Mouse (Mus musculus) neural tube, embryonic 15.5 days (tissue): ENCODE results near the gene Dbn1. TPM values are rescaled to one million over a fixed set of nuclear protein-coding genes. Genes with fewer than 3 reads are reported as not detected.
A peak's percentile ranks its signal among the peaks of the same experiment; 100 is the strongest.

ENCODE experiments used
- ATAC-seq: fragments of 200-750 bp; cut with Nextera tagmentation; 2 replicates; pipeline ENCODE4 v1.8.0; 2017; ENCODE audit warnings: mild to moderate bottlenecking, moderate TSS enrichment, moderate library complexity; ENCODE audit not compliant: low FRiP score
- H3K27ac ChIP-seq: fragments of 300-500 bp; sonication (generic); replicated peaks from 2 replicates; pipeline ENCODE4 v1.5.1; 2015; ENCODE audit warnings: mild to moderate bottlenecking, inconsistent platforms
- H3K27me3 ChIP-seq: fragments of 300-500 bp; sonication (generic); replicated peaks from 2 replicates; pipeline ENCODE4 v1.6.1; 2015; ENCODE audit warnings: inconsistent platforms
- H3K36me3 ChIP-seq: fragments of 300-500 bp; sonication (generic); 2 replicates; pipeline ENCODE4 v1.6.1; 2015; ENCODE audit warnings: inconsistent platforms
- H3K4me1 ChIP-seq: fragments of 300-500 bp; sonication (generic); 2 replicates; pipeline ENCODE4 v1.6.1; 2015; ENCODE audit warnings: inconsistent platforms
- H3K4me2 ChIP-seq: fragments of 300-500 bp; sonication (generic); 2 replicates; pipeline ENCODE4 v1.6.1; 2015; ENCODE audit warnings: inconsistent platforms, mild to moderate bottlenecking, moderate library complexity
- H3K4me3 ChIP-seq: fragments of 300-500 bp; sonication (generic); replicated peaks from 2 replicates; pipeline ENCODE4 v1.5.1; 2015; ENCODE audit warnings: mild to moderate bottlenecking, inconsistent platforms
- H3K9ac ChIP-seq: fragments of 300-500 bp; sonication (generic); replicated peaks from 2 replicates; pipeline ENCODE4 v1.6.1; 2015; ENCODE audit warnings: mild to moderate bottlenecking, inconsistent platforms
- H3K9me3 ChIP-seq: fragments of 300-500 bp; sonication (generic); replicated peaks from 2 replicates; pipeline ENCODE4 v1.6.1; 2016; ENCODE audit warnings: inconsistent platforms
- WGBS: fragments of 180-500 bp; shearing (Covaris S2); methylation state at CpG from one replicate; pipeline ENCODE4 v1.1.7; 2015; ENCODE audit warnings: mixed read lengths; 5-methylcytosine and 5-hydroxymethylcytosine counted together
- polyA plus RNA-seq: library from polyadenylated mRNA; unstranded; fragments of >200 nt; fragmentation: Nextera tagmentation; extraction: Ambion mirVana; gene quantifications from 2 replicates; pipeline ENCODE4 v1.2.1, GENCODE M21; 2015

Gene Dbn1
- polyA plus RNA-seq, 1 experiment from 2014 or later = 450 TPM

- no peak for ATAC-seq
- H3K9me3 ChIP-seq = no peaks in the 10 kb centered on the region
- peaks cover 74% of the 10 kb centered on the region for H3K36me3 ChIP-seq
- no peak overlapping the region for H3K9ac ChIP-seq
- H3K4me1 ChIP-seq = peaks cover 34% of the 10 kb centered on the region
- 64% methylated on average over 11 of the region's 11 CpGs for WGBS
- no peak overlapping the region for H3K27ac ChIP-seq
- no peak overlapping the region for H3K4me3 ChIP-seq
- H3K27me3 ChIP-seq = no peaks in the 10 kb centered on the region
- H3K4me2 ChIP-seq = no peak overlapping the region
Measured at GRCm38 (mm10) chr13:55507877-55508276, 20.0 kb upstream of the Dbn1 start.

GRCm38 (mm10) chr13:55506697-55507096 lies 18.8 kb upstream of the Dbn1 start:
- peaks cover 85% of the 10 kb centered on the region for H3K36me3 ChIP-seq
- no peak overlapping the region for H3K4me3 ChIP-seq
- H3K27ac ChIP-seq = no peak overlapping the region
- H3K9ac ChIP-seq = no peak overlapping the region
- H3K9me3 ChIP-seq = no peaks in the 10 kb centered on the region
- WGBS = 93% methylated on average over 10 of the region's 10 CpGs
- H3K27me3 ChIP-seq = no peaks in the 10 kb centered on the region
- H3K4me2 ChIP-seq = no peak overlapping the region
- peaks cover 24% of the 10 kb centered on the region for H3K4me1 ChIP-seq
- no peak for ATAC-seq

DNA sequence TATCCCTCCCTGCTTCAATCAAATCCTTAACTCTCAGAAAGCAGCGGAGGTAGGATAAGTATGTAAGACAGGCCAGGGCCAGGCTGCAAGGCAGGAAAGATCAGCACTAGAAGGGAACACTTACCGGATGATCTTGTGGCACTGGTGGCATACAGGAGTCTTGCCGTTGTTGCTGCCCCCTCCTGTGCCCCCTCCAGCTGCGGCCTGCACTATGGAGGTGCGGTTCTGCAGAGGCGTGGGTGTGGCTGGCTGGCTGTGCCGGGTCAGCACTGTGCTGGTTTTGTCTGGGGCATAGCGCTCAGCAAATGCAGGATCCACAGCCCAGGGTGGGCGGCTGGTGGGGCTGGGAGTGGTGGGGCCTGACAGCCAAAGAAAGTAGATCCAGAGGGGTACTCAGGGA lies 17.9 kb upstream of the Dbn1 start:
- no peaks in the 10 kb centered on the region for H3K9me3 ChIP-seq
- no peak overlapping the region for H3K4me2 ChIP-seq
- no peak overlapping the region for H3K9ac ChIP-seq
- H3K36me3 ChIP-seq = peaks cover 84% of the 10 kb centered on the region
- peaks cover 16% of the 10 kb centered on the region for H3K4me1 ChIP-seq
- H3K27ac ChIP-seq = no peak overlapping the region
- 95% methylated on average over 9 of the region's 9 CpGs for WGBS
- no peak overlapping the region for H3K4me3 ChIP-seq
- no peaks in the 10 kb centered on the region for H3K27me3 ChIP-seq
- ATAC-seq = no peak

DNA sequence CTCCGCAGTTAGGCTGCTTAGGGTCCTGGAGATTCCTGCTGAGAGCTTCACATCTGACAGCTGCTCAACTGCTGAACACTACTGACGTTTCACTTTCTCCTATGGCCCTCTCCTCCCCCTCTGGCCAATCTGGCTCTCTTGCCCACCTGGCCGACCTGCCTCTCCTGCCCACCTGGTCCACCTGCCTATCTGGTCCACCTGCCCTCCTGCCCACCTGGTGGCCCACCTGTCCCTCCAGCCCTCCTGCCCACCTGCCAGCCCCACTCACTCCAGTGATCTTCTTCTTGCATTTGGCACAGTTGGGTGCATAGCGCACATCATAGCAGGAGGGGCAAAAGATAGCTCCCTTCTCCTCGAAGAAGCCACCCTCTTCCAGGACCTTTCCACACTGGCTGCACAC lies 16.5 kb upstream of the Dbn1 start:
- Histone ChIP-seq H3K27me3 (no peaks in the 10 kb centered on the region), H3K4me1 (0 out of 2 replicates have a peak, but pooled peaks cover 1% of the 10 kb centered on the region), H3K4me2 (no peak overlapping the region), H3K4me3 (no peak overlapping the region), H3K9me3 (no peaks in the 10 kb centered on the region), H3K36me3 (peaks cover 78% of the 10 kb centered on the region), H3K9ac (no peak overlapping the region), H3K27ac (no peak overlapping the region)
- WGBS = 83% methylated on average over 5 of the region's 5 CpGs
- no peak for ATAC-seq

- Histone ChIP-seq H3K9ac (no peak overlapping the region), H3K4me3 (no peak overlapping the region), H3K36me3 (peaks cover 72% of the 10 kb centered on the region), H3K4me2 (no peak overlapping the region), H3K9me3 (no peaks in the 10 kb centered on the region), H3K4me1 (no peaks in the 10 kb centered on the region), H3K27me3 (no peaks in the 10 kb centered on the region), H3K27ac (no peak overlapping the region)
- 85% methylated on average over 8 of the region's 8 CpGs for WGBS
- no peak for ATAC-seq
Measured at GRCm38 (mm10) chr13:55502405-55502804, 14.5 kb upstream of the Dbn1 start.

GRCm38 (mm10) chr13:55500575-55500974 lies 12.7 kb upstream of the Dbn1 start:
- no peaks in the 10 kb centered on the region for H3K9me3 ChIP-seq
- H3K9ac ChIP-seq = no peak overlapping the region
- H3K27me3 ChIP-seq = no peaks in the 10 kb centered on the region
- H3K27ac ChIP-seq = no peak overlapping the region
- H3K4me3 ChIP-seq = no peak overlapping the region
- 83% methylated on average over 10 of the region's 10 CpGs for WGBS
- H3K4me1 ChIP-seq = peaks cover 11% of the 10 kb centered on the region
- no peak for ATAC-seq
- H3K4me2 ChIP-seq = no peak overlapping the region
- H3K36me3 ChIP-seq = peaks cover 53% of the 10 kb centered on the region

- Histone ChIP-seq H3K27me3 (no peaks in the 10 kb centered on the region), H3K4me2 (no peak overlapping the region), H3K9me3 (no peaks in the 10 kb centered on the region), H3K4me1 (peaks cover 23% of the 10 kb centered on the region), H3K27ac (no peak overlapping the region), H3K36me3 (peaks cover 39% of the 10 kb centered on the region), H3K9ac (no peak overlapping the region), H3K4me3 (no peak overlapping the region)
- no peak for ATAC-seq
- WGBS = 59% methylated on average over 11 of the region's 11 CpGs
Measured at GRCm38 (mm10) chr13:55498906-55499305, 11.0 kb upstream of the Dbn1 start.

- peaks cover 19% of the 10 kb centered on the region for H3K36me3 ChIP-seq
- H3K9me3 ChIP-seq = no peaks in the 10 kb centered on the region
- H3K4me2 ChIP-seq = no peak overlapping the region
- H3K27ac ChIP-seq = 0 out of 2 replicates have a peak overlapping the region, but pooled peaks have one; percentile 25
- peaks cover 23% of the 10 kb centered on the region for H3K4me1 ChIP-seq
- H3K9ac ChIP-seq = no peak overlapping the region
- no peak for ATAC-seq
- H3K4me3 ChIP-seq = no peak overlapping the region
- 84% methylated on average over 6 of the region's 6 CpGs for WGBS
- H3K27me3 ChIP-seq = no peaks in the 10 kb centered on the region
Measured at GRCm38 (mm10) chr13:55496661-55497060, 8.8 kb upstream of the Dbn1 start.

DNA sequence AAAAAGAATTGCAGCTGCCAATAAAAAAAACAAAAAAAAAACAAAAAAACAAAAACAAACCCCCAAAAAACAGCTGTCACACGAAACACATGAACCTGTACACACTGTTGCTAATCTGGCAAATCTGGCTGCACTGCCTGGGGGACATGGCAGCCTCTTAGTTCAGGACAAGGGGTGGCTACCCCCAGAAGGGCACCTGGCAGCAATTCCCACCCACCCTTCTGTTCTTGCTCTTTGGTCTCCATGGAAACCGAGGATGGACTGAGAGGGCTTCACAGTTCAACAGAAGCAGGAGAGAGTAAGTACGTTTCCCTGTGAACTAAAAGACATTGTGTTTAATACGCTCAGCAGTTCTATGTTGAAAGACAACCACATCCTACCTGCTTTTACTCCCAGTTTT lies 7.8 kb upstream of the Dbn1 start:
- H3K9me3 ChIP-seq = no peaks in the 10 kb centered on the region
- no peak overlapping the region for H3K4me2 ChIP-seq
- H3K4me3 ChIP-seq = no peak overlapping the region
- peaks cover 16% of the 10 kb centered on the region; the same call in 1 of the 2 replicates for H3K36me3 ChIP-seq
- H3K27me3 ChIP-seq = no peaks in the 10 kb centered on the region
- WGBS = 31% methylated on average over 4 of the region's 4 CpGs
- 0 out of 2 replicates have a peak overlapping the region, but pooled peaks have one; percentile 14 for H3K9ac ChIP-seq
- peaks cover 23% of the 10 kb centered on the region for H3K4me1 ChIP-seq
- 0 out of 2 replicates have a peak overlapping the region, but pooled peaks have one; percentile 25 for H3K27ac ChIP-seq
- ATAC-seq = no peak

DNA sequence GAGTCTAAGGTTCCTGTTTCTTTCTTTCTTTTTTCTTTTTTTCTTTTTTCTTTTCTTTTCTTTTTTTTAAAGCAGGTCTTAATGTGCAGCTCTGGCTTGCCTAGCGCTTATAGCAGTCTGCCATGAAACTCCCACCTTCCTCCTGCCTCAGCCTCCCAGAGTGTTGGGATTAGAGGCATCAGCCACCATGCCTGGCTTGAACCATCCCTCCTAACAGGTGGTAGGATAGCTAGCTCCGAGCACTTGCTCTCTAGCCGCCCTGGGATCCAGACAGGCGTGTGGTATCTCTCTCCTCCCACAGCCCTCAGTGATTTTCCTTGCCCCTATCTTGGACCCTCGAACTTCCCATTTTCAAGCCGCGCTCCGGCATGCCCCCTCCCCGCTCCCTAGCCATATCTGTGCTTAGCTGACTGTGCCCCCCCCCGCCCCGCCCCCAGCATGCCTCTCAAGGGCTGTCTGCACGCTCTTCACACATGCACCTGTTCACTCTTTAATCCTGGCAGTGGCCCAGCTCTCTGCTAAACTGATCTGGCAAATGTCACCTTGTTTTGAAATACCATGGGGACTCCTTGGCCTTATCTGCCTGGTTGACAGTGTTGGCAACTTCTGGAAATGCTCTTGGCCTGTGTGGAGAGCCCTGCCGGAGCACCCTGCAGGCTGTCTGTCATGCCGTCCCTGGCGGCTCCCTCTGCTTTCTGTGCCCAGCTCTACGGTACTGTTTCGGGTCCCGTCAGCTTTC lies 7.1 kb upstream of the Dbn1 start:
- Histone ChIP-seq H3K9me3 (no peaks in the 10 kb centered on the region), H3K36me3 (peaks cover 10% of the 10 kb centered on the region; the same call in 1 of the 2 replicates), H3K4me3 (no peak overlapping the region), H3K9ac (no peak overlapping the region), H3K4me2 (peak overlapping the region; percentile 13), H3K4me1 (peaks cover 23% of the 10 kb centered on the region), H3K27ac (0 out of 2 replicates have a peak overlapping the region, but pooled peaks have one; percentile 37), H3K27me3 (no peaks in the 10 kb centered on the region)
- ATAC-seq = no peak
- WGBS = 23% methylated on average over 18 of the region's 18 CpGs

GRCm38 (mm10) chr13:55494257-55494656 lies 6.3 kb upstream of the Dbn1 start:
- H3K4me3 ChIP-seq = no peak overlapping the region
- no peak overlapping the region for H3K4me2 ChIP-seq
- ATAC-seq = no peak
- no peak overlapping the region for H3K9ac ChIP-seq
- H3K4me1 ChIP-seq = peaks cover 23% of the 10 kb centered on the region
- 37% methylated on average over 2 of the region's 2 CpGs for WGBS
- peaks cover 10% of the 10 kb centered on the region; the same call in 1 of the 2 replicates for H3K36me3 ChIP-seq
- no peak overlapping the region for H3K27ac ChIP-seq
- no peaks in the 10 kb centered on the region for H3K9me3 ChIP-seq
- no peaks in the 10 kb centered on the region for H3K27me3 ChIP-seq

DNA sequence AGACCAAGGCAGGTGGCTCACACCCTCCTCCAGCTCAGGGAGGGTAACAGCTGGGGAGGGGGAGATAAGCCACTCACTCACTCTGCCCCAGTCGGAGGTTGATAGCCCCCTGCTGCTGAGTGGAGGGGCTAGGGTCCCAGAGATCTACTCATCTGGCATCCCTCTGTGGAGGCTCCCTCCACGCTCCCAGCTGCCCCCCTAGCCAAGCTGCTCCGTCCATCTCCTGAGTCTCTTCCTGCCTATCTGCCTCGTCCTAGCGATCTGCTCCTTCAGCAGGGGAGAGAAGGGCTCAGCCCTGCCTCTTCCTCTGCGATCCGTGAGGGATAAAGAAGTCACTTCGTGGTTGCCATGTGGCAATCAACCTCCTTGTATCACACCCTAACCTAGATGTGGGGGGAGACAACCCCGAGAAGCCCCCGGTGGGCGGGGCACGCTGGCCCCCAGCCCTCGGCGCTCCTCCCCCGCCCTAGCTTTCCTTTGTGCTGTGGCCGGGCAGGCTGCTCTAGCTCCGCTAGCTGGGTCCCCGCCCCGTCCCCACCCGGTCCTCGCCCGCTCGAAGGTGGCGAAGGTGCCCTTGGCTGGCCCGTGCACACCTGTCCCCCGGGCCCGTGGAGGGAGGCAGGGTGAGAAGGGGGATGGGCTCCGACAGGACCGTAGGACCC lies 864 bp downstream of the Dbn1 start:
- Histone ChIP-seq H3K4me2 (peak overlapping the region; percentile 96), H3K4me3 (peak overlapping the region; percentile 83), H3K4me1 (peaks cover 60% of the 10 kb centered on the region), H3K36me3 (peaks cover 10% of the 10 kb centered on the region), H3K9ac (peak overlapping the region; percentile 100), H3K9me3 (no peaks in the 10 kb centered on the region), H3K27me3 (no peaks in the 10 kb centered on the region), H3K27ac (peak overlapping the region; percentile 98)
- peak; percentile 55 for ATAC-seq
- under 1% methylated on average over 29 of the region's 29 CpGs for WGBS
